13 mouse cellular contexts compared by ENCODE assay signal in the genomic region with DNA sequence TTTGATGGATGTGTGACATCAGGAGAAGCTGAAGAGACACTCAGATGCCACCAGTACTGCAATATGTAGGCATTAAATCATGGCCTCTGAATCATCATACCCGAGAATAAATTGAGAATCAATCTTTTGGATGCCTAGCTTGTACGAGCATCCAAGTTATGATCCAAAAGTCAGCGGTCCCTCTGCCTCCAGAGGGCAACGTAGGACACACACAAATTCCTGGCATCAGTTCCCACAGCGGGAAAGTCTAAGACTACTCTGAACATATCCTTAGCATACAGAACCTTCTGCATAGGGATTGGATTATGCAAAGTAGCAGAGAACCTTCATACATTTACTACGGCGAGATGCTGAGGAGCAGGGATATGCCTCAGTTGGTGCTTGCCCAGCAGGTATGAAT.
DNase-seq lines count a peak whose midpoint lies in the region.
"Had no signal": no experiment of that assay in that cellular context is flagged by ENCODE, and none has a peak within 500 bp of the region (broad histone marks: within the 10 kb centered on the region; RNA-seq: fewer than 3 reads in every experiment).

No protein-coding gene starts in this region.

- DNase-seq in embryo, embryonic 10 days (ENCODE audit: low spot score), result peak; percentile 23
- DNase-seq in embryo, embryonic 9.5 days (ENCODE audit: extremely low spot score), result no peak
- peak; percentile 10 for DNase-seq in heart, postnatal 4 days
- no peak for DNase-seq in heart, adult 8-10 months (ENCODE audit: low spot score)
- DNase-seq in kidney, postnatal 4 days, result peak; percentile 21 to 30
- DNase-seq in kidney, adult 8-10 months, result no peak
- DNase-seq in 3T3-L1 (ENCODE audit: low read depth, low spot score), result peak; percentile 29
- DNase-seq in adrenal gland, adult 8-10 months, result no peak
- DNase-seq: adrenal gland, adult 2 months; cerebellum, adult 11-12 months; cerebellum, postnatal 36 days; liver, embryonic 13.5 days; thymus, postnatal 4 days had no signal

Comparison
In these comparisons a context has a peak if more than half of its experiments do, and no peak if none do; other contexts are left out.
1. DNase-seq: peak in embryo, embryonic 10 days (single experiment), heart, postnatal 4 days (single experiment), kidney, postnatal 4 days (2 of 2) and 3T3-L1 (single experiment); none in embryo, embryonic 9.5 days (single experiment), heart, adult 8-10 months (single experiment), kidney, adult 8-10 months (0 of 2) and adrenal gland, adult 8-10 months (single experiment).